Mouse (Mus musculus) frontal cortex, postnatal 14 days (tissue): ENCODE results near the gene Ap3b1.

Experiments
- DNase-seq, 2 experiments: peaks; one replicate each; pipeline ENCODE4 v3.0.0; 2022; ENCODE audit warnings: low spot score in 2 of 2

Gene Ap3b1

DNA sequence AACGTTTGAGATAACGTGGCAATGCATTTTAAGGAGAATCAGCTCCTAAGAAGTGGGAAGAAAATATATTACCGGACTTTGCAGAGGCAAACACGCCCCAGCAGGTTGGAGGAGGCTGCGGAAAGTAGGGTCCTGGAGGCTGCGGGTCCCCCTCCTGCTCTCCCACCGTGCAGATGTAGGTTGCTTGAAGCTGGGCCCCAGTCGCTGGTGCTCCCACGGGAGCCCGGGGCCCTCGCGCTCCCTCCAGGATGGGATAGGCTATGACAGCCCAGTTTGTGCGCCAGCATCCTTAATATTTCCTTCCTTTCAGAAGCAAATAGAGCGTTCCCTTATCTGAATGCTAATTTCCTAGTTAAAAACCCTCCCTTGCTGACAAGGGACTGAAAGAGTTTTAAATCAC lies 236.5 kb downstream of the Ap3b1 start:
- DNase-seq, result no peak

DNA sequence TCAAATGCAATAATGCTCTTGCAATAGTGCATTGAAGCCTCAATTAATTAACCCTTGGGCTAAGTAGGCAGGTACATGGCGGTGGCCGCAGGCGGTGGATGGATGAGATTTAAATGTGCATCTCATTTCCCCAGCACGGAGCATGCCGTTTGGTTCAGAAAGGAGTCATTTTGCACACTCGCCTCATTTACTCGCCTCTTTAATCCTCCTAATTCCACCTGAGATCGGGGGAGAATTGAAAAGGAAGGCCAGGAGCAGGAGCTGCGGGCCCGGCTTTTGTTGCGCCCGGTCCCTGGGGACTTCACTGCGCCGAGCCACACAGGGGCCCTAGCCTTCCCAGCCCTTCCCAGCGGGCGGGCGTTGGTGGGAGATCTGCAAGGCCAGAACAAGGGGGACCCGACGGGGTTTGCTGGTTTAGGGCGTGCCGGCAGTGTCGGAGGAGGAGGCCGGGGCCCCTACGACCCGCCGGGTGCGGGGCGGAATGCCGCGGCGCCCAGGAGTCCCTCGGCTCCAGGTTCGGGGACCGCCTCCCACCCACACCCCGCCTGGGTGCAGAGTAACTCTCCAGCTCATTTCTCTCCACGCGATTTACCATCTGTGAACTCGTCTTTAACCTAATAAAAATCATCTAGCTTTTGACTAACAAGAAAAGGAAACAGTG lies 237.1 kb downstream of the Ap3b1 start:
- DNase-seq, result no peak

GRCm38 (mm10) chr13:94596386-94597033 lies 237.8 kb downstream of the Ap3b1 start:
- no peak for DNase-seq

DNA sequence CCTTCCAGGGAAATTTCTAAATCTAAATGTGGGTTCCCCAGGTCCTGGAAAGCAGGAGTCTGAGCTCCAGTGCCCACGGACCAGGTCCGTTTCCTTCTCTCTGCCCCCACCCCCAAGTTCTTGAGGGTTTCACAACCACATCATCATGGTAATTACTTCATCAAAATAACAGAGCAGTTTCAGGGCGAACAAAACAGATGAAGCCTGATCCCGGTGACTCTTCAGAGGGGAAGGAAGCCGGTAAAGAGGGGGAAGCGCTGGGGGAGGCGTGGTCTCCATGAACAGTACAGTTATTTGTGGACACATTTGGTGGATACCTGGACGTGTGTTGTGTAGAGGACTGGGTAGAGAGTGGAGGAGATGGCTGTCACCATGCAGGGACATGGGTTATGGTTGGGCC lies 241.0 kb downstream of the Ap3b1 start:
- no peak for DNase-seq

DNA sequence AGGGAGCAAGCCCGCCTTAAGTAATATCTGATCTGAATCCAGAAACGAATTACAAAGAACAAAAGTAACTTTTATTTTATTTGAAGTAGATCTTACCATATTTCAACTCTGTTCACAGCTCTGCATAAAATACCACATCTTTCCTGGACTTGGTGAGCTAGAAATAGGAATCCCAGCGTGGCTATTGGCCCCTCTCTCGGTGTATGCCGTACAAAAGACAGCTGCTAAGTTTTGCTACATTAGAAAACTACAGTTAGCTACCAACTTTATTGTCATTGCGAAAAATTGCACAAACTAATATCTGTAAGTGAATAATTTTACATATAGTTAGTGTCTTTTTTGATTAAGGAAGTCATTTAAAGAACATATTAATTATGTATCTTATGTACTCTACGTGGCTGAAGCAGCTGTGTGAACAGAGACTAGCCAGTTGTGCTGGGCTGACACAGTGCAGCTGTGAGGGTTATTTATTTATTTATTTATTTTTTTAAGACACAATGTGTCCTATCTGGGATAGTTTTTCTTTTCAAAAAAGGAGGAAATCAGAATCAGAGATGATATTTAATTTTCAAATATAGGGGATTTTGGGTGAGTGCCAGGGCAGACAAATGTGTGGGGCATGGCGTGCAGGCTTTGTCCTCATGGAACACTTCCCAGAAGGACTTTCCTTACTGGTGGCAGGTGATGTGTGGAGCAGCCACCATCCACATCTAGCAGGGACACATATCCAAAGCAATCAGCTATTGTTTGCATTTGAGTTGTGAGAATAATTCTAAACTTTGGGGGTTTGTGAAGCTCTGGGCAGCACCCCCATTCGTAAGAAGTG lies 248.5 kb downstream of the Ap3b1 start:
- DNase-seq, result no peak

GRCm38 (mm10) chr13:94607861-94608223 lies 249.1 kb downstream of the Ap3b1 start:
- no peak for DNase-seq

GRCm38 (mm10) chr13:94608420-94608831 lies 249.7 kb downstream of the Ap3b1 start:
- no peak for DNase-seq

DNA sequence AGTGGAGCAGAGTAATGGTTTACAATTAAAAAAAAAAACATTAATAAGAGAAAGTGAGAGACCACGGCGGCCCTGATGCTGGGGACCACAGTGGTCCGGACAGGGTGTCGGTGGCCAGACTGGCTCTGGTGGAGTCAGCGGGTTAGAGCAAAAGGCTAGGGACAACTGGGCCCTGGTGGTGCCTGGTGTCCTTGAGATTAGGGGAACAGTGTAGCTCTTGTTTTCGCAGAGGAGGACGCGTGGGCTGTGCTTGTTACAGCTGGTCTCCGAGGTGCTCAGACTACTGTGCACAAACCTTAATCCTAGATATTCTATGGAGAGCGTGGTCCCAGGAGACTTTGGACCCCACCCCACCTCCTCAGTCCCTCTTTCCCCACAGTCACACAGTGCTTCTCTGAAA lies 250.2 kb downstream of the Ap3b1 start:
- DNase-seq, result no peak
